Mouse (Mus musculus): ENCODE results near the gene Nt5dc2. TPM values are rescaled to one million over a fixed set of nuclear protein-coding genes. Genes with fewer than 3 reads are reported as not detected.

Nt5dc2 gene
- polyA plus RNA-seq, 1 experiment from 2014 or later, result 462 TPM

DNA sequence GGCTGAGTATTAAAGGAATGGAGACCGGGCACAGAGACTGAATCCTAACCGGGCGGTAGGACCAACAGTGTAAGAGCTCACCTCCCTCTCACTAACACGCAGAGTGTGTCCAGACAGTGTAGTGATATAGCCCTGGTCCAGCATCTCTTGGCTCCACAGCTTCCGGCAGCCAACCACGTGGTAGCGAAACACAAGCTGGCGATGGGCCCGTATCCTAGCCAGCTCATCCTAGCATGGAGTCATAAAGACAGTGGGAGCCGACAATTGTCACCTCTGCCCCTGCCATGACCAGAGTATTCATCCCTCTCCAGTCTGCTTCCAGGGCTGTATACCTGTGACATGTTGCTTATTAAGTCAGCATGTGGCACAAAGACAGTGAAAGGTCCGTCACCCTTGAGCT lies 14.8 kb downstream of the Nt5dc2 start:
- no peak overlapping the region for H3K27ac ChIP-seq (replicated peaks; ENCODE audit: low read depth, low read length)
- no peak for ATAC-seq (replicated peaks; ENCODE audit: insufficient number of reproducible peaks, low FRiP score, low TSS enrichment, low read depth)
- peaks cover 6% of the 10 kb centered on the region for H3K36me3 ChIP-seq (replicated peaks; ENCODE audit: control insufficient read depth, insufficient read depth, low read depth, low read length)
- no peaks in the 10 kb centered on the region for H3K9me3 ChIP-seq (replicated peaks; ENCODE audit: control insufficient read depth, low read length)
- H3K4me2 ChIP-seq (ENCODE audit: low read depth, low read length), result no peak overlapping the region
- H3K27me3 ChIP-seq (ENCODE audit: control insufficient read depth, insufficient read depth, low read length), result no peaks in the 10 kb centered on the region
- no peak overlapping the region for H3K9ac ChIP-seq (replicated peaks; ENCODE audit: low read length)
- 92% methylated on average over 11 of the region's 11 CpGs for WGBS
- no peak overlapping the region for H3K4me3 ChIP-seq (ENCODE audit: low read depth, low read length)
- no peak for DNase-seq (ENCODE audit: low spot score)
- H3K4me1 ChIP-seq (ENCODE audit: control insufficient read depth, insufficient read depth, low read length), result no peaks in the 10 kb centered on the region

DNA sequence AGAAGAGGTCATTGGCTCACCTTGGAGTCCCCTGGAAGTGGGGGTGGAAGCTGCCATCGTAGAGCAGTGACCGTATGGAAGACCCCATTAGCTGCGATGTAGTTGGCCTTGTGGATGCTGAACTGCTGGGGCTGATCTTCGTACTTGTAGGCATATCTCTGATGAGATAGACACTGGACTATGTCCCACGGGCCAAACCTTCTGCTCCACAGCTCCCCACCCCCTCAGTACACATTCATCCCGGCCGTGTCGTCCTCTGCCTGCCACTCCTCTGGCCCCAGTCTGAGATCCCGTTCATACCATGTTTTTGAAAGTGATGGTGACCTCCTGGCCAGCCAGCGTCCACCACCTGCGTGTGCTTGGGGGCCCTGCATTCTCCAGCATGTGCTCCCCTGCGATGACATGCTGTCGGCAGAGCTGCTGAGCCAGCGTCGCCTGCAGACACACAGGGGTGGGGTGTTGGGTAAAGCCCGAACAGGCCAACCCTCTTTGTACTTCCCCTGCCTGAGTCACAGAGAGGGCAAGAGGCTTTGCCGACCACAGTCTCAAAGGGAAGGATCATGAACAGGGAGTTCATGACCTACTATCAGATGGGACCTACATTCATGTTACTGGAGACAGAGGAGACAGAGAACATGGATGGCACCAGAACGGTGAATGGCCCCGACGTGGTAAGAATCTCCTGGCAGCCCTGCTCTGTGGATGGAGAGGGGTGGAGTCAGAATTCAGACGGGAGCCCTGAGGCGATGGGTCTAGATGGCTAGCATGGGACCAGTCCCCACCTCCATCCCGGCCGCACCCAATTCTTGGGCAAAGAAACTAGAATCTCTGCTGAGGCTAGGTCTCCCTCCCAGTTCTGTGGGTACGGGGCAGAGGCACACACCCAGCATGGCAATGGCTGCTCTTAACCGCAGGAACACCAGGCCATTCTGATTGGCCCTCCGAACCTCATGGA lies 29.6 kb downstream of the Nt5dc2 start:
- WGBS, result 78% methylated on average over 27 of the region's 27 CpGs
- no peaks in the 10 kb centered on the region for H3K4me1 ChIP-seq (ENCODE audit: control insufficient read depth, insufficient read depth, low read length)
- H3K4me3 ChIP-seq (ENCODE audit: low read depth, low read length), result no peak overlapping the region
- H3K9me3 ChIP-seq (replicated peaks; ENCODE audit: control insufficient read depth, low read length), result no peaks in the 10 kb centered on the region
- H3K27ac ChIP-seq (replicated peaks; ENCODE audit: low read depth, low read length), result no peak overlapping the region
- no peak overlapping the region for H3K9ac ChIP-seq (replicated peaks; ENCODE audit: low read length)
- H3K36me3 ChIP-seq (replicated peaks; ENCODE audit: control insufficient read depth, insufficient read depth, low read depth, low read length), result no peaks in the 10 kb centered on the region
- ATAC-seq (replicated peaks; ENCODE audit: insufficient number of reproducible peaks, low FRiP score, low TSS enrichment, low read depth) (no peak), DNase-seq (ENCODE audit: low spot score) (no peak)
- no peaks in the 10 kb centered on the region for H3K27me3 ChIP-seq (ENCODE audit: control insufficient read depth, insufficient read depth, low read length)
- H3K4me2 ChIP-seq (ENCODE audit: low read depth, low read length), result no peak overlapping the region

GRCm38 (mm10) chr14:31161191-31161590 lies 30.3 kb downstream of the Nt5dc2 start:
- H3K27ac ChIP-seq (replicated peaks; ENCODE audit: low read depth, low read length), result no peak overlapping the region
- no peaks in the 10 kb centered on the region for H3K9me3 ChIP-seq (replicated peaks; ENCODE audit: control insufficient read depth, low read length)
- no peaks in the 10 kb centered on the region for H3K27me3 ChIP-seq (ENCODE audit: control insufficient read depth, insufficient read depth, low read length)
- no peaks in the 10 kb centered on the region for H3K4me1 ChIP-seq (ENCODE audit: control insufficient read depth, insufficient read depth, low read length)
- H3K9ac ChIP-seq (replicated peaks; ENCODE audit: low read length), result no peak overlapping the region
- no peaks in the 10 kb centered on the region for H3K36me3 ChIP-seq (replicated peaks; ENCODE audit: control insufficient read depth, insufficient read depth, low read depth, low read length)
- H3K4me3 ChIP-seq (ENCODE audit: low read depth, low read length), result no peak overlapping the region
- DNase-seq (ENCODE audit: low spot score) (no peak), ATAC-seq (replicated peaks; ENCODE audit: insufficient number of reproducible peaks, low FRiP score, low TSS enrichment, low read depth) (no peak)
- WGBS, result 89% methylated on average over 7 of the region's 7 CpGs
- no peak overlapping the region for H3K4me2 ChIP-seq (ENCODE audit: low read depth, low read length)

DNA sequence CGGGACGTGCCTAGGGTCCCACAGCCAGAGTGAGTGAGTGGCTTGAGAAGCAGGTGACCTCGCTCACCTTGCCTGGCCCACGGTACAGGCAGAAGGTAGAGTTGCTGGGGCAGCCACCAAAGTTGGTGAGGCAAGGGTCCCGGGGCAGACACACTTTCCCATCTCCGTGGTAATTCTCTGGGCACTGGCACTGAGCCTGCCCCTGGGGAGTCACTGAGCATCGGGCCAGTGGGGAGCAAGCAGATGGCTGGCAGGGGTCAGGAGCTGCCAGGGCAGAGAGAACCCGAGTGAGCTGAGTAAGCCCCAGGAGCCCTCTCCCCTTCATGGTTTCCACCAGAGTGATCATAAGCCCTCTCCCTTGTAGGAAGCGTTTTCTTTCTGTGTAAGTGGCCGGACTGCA lies 30.8 kb downstream of the Nt5dc2 start:
- DNase-seq (ENCODE audit: low spot score) (no peak), ATAC-seq (replicated peaks; ENCODE audit: insufficient number of reproducible peaks, low FRiP score, low TSS enrichment, low read depth) (no peak)
- 79% methylated on average over 10 of the region's 10 CpGs for WGBS
- no peak overlapping the region for H3K4me3 ChIP-seq (ENCODE audit: low read depth, low read length)
- H3K27ac ChIP-seq (replicated peaks; ENCODE audit: low read depth, low read length), result no peak overlapping the region
- no peak overlapping the region for H3K9ac ChIP-seq (replicated peaks; ENCODE audit: low read length)
- H3K4me2 ChIP-seq (ENCODE audit: low read depth, low read length), result no peak overlapping the region
- H3K27me3 ChIP-seq (ENCODE audit: control insufficient read depth, insufficient read depth, low read length), result no peaks in the 10 kb centered on the region
- no peaks in the 10 kb centered on the region for H3K36me3 ChIP-seq (replicated peaks; ENCODE audit: control insufficient read depth, insufficient read depth, low read depth, low read length)
- H3K4me1 ChIP-seq (ENCODE audit: control insufficient read depth, insufficient read depth, low read length), result no peaks in the 10 kb centered on the region
- no peaks in the 10 kb centered on the region for H3K9me3 ChIP-seq (replicated peaks; ENCODE audit: control insufficient read depth, low read length)

DNA sequence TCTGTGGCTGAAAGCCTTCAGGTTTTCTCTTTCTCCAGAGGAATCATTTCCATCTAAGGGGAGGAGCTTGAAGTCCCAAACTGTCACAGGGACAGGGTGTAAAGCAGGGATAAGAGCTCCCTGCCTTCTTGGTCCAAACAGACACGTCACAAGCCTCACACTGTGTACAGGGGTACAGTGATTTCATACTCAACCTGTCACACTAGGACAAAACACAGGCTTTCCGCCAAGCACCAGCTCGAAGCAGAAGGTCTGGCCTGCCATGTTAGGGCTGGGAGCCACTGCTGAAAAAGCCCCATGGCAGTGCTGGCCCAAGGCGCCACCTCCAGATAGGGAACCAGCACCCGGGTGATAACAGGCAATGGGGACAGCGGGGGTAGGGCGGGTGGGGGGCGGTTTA lies 33.2 kb downstream of the Nt5dc2 start:
- H3K27me3 ChIP-seq (ENCODE audit: control insufficient read depth, insufficient read depth, low read length), result no peaks in the 10 kb centered on the region
- H3K4me3 ChIP-seq (ENCODE audit: low read depth, low read length), result no peak overlapping the region
- no peaks in the 10 kb centered on the region for H3K9me3 ChIP-seq (replicated peaks; ENCODE audit: control insufficient read depth, low read length)
- ATAC-seq (replicated peaks; ENCODE audit: insufficient number of reproducible peaks, low FRiP score, low TSS enrichment, low read depth) (no peak), DNase-seq (ENCODE audit: low spot score) (no peak)
- H3K9ac ChIP-seq (replicated peaks; ENCODE audit: low read length), result no peak overlapping the region
- H3K36me3 ChIP-seq (replicated peaks; ENCODE audit: control insufficient read depth, insufficient read depth, low read depth, low read length), result no peaks in the 10 kb centered on the region
- no peak overlapping the region for H3K27ac ChIP-seq (replicated peaks; ENCODE audit: low read depth, low read length)
- WGBS, result 82% methylated on average over 8 of the region's 8 CpGs
- no peak overlapping the region for H3K4me2 ChIP-seq (ENCODE audit: low read depth, low read length)
- no peaks in the 10 kb centered on the region for H3K4me1 ChIP-seq (ENCODE audit: control insufficient read depth, insufficient read depth, low read length)

DNA sequence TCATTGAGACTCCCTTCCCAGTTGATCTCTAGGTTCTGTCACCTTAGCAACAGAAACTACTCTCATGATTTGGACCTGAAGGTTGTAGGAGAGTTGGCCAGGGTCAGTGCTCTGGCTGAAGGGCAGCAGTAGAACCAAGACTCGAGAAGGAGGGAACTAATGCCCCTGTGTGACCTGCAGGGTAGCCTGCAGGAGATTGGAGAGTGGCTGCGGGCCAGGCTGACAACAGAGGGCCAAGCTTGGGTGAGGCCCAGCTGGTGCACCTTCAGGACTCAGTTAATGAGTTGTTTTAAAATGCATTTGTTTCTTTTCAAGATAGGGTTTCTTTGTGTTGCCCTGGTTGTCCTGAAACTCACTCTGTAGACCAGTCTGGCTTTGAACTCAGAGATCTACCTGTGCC lies 34.2 kb downstream of the Nt5dc2 start:
- H3K4me3 ChIP-seq (ENCODE audit: low read depth, low read length), result no peak overlapping the region
- no peaks in the 10 kb centered on the region for H3K4me1 ChIP-seq (ENCODE audit: control insufficient read depth, insufficient read depth, low read length)
- no peak for DNase-seq (ENCODE audit: low spot score)

DNA sequence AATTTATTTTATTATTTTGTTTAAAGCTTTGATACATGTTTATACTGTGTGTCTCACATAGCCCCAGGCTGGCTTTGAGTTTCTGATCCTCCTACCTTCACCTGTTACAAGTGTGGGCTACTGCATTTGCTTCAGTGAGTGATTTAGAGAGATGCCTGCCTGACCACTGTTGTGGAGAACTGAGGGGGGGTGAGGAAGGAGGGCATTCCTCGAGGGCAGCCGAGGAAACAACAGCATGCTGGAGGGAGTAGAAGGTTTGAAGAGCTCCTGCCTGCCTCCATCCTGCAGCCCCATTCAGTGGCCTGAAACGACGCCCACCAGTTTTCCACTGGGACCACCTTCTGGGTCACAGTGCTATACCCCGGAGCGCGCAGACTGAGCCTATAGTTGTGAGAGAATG lies 34.6 kb downstream of the Nt5dc2 start:
- ATAC-seq (replicated peaks; ENCODE audit: insufficient number of reproducible peaks, low FRiP score, low TSS enrichment, low read depth) (no peak), DNase-seq (ENCODE audit: low spot score) (no peak)
- H3K9me3 ChIP-seq (replicated peaks; ENCODE audit: control insufficient read depth, low read length), result no peaks in the 10 kb centered on the region
- H3K27ac ChIP-seq (replicated peaks; ENCODE audit: low read depth, low read length), result no peak overlapping the region
- H3K4me1 ChIP-seq (ENCODE audit: control insufficient read depth, insufficient read depth, low read length), result no peaks in the 10 kb centered on the region
- no peak overlapping the region for H3K4me3 ChIP-seq (ENCODE audit: low read depth, low read length)
- no peaks in the 10 kb centered on the region for H3K27me3 ChIP-seq (ENCODE audit: control insufficient read depth, insufficient read depth, low read length)
- H3K36me3 ChIP-seq (replicated peaks; ENCODE audit: control insufficient read depth, insufficient read depth, low read depth, low read length), result no peaks in the 10 kb centered on the region
- H3K4me2 ChIP-seq (ENCODE audit: low read depth, low read length), result no peak overlapping the region
- 66% methylated on average over 7 of the region's 7 CpGs for WGBS
- H3K9ac ChIP-seq (replicated peaks; ENCODE audit: low read length), result no peak overlapping the region

More for the DNA sequence above, 34.2 kb downstream of the Nt5dc2 start:
- no peaks in the 10 kb centered on the region for H3K27me3 ChIP-seq (ENCODE audit: control insufficient read depth, insufficient read depth, low read length)
- 62% methylated on average over 2 of the region's 2 CpGs for WGBS
- H3K9ac ChIP-seq (replicated peaks; ENCODE audit: low read length), result no peak overlapping the region
- no peaks in the 10 kb centered on the region for H3K36me3 ChIP-seq (replicated peaks; ENCODE audit: control insufficient read depth, insufficient read depth, low read depth, low read length)
- no peak overlapping the region for H3K4me2 ChIP-seq (ENCODE audit: low read depth, low read length)
- no peaks in the 10 kb centered on the region for H3K9me3 ChIP-seq (replicated peaks; ENCODE audit: control insufficient read depth, low read length)
- ATAC-seq (replicated peaks; ENCODE audit: insufficient number of reproducible peaks, low FRiP score, low TSS enrichment, low read depth), result no peak
- no peak overlapping the region for H3K27ac ChIP-seq (replicated peaks; ENCODE audit: low read depth, low read length)

DNA sequence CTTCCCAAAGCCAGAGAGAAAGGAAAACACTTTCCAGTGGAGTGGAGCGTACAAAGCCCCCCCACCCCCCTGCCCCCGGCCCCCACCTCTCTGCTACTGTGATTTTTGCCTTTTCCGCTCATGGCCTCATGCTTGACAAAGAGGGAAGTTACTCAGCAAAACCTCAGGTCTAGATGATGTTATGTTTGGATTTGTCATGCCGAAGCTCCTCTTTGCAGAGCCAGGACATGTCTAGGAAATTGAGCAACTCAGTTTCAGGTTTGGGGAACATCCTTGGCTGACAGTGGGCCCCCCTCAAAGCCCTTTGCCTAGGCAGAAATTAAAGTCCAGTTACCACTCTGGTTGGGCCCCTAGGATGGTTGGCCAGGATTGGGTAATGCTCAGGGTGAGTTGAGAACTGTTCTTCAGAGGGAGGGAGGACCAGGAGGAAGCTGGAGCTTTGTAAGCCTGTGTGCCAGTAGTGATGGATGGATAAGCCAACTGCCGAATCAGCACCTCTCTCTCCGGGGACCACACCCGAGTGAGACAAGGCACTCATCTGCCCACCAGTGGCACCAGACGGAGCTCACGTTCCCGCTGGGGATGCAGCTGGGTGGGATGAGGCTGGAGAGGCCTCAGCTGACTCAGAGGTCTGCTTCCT lies 35.3 kb downstream of the Nt5dc2 start:
- no peaks in the 10 kb centered on the region for H3K27me3 ChIP-seq (ENCODE audit: control insufficient read depth, insufficient read depth, low read length)
- peaks cover 4% of the 10 kb centered on the region; the same call in 1 of the 2 replicates for H3K36me3 ChIP-seq (replicated peaks; ENCODE audit: control insufficient read depth, insufficient read depth, low read depth, low read length)
- ATAC-seq (replicated peaks; ENCODE audit: insufficient number of reproducible peaks, low FRiP score, low TSS enrichment, low read depth), result no peak
- no peaks in the 10 kb centered on the region for H3K9me3 ChIP-seq (replicated peaks; ENCODE audit: control insufficient read depth, low read length)
- WGBS, result 75% methylated on average over 10 of the region's 10 CpGs
- H3K4me2 ChIP-seq (ENCODE audit: low read depth, low read length), result no peak overlapping the region
- no peaks in the 10 kb centered on the region for H3K4me1 ChIP-seq (ENCODE audit: control insufficient read depth, insufficient read depth, low read length)
- no peak for DNase-seq (ENCODE audit: low spot score)
- no peak overlapping the region for H3K9ac ChIP-seq (replicated peaks; ENCODE audit: low read length)
- no peak overlapping the region for H3K27ac ChIP-seq (replicated peaks; ENCODE audit: low read depth, low read length)
- no peak overlapping the region for H3K4me3 ChIP-seq (ENCODE audit: low read depth, low read length)

Data from embryonic facial prominence, embryonic 11.5 days (tissue).